11 mouse cellular contexts compared by ENCODE assay signal in genomic region chr11:116418841-116419462, GRCm38 (mm10). TPM values are rescaled to one million over a fixed set of nuclear protein-coding genes. Genes with fewer than 3 reads are reported as not detected.
DNase-seq lines count a peak whose midpoint lies in the region; ATAC-seq lines count a peak whose summit lies in the region.
"Had no signal": no experiment of that assay in that cellular context is flagged by ENCODE, and none has a peak within 500 bp of the region (broad histone marks: within the 10 kb centered on the region; RNA-seq: fewer than 3 reads in every experiment).

No protein-coding gene starts in this region.

- H3K9me3 ChIP-seq in heart, embryonic 10.5 days = no peaks in the 10 kb centered on the region
- H3K9me3 ChIP-seq in lung, embryonic 16.5 days (ENCODE audit: control insufficient read depth, low read length) = no peaks in the 10 kb centered on the region
- H3K9me3 ChIP-seq in limb, embryonic 12.5 days = no peaks in the 10 kb centered on the region
- H3K9me3 ChIP-seq: hindbrain, embryonic 15.5 days had no signal

- H3K36me3 ChIP-seq in heart, embryonic 10.5 days = no peaks in the 10 kb centered on the region
- H3K36me3 ChIP-seq in lung, embryonic 16.5 days (ENCODE audit: control insufficient read depth, insufficient read depth, low read length) = no peaks in the 10 kb centered on the region
- no peaks in the 10 kb centered on the region for H3K36me3 ChIP-seq in limb, embryonic 12.5 days
- H3K36me3 ChIP-seq: hindbrain, embryonic 15.5 days had no signal

- H3K9ac ChIP-seq in lung, embryonic 16.5 days (ENCODE audit: low read length) = no peak overlapping the region
- no peak overlapping the region for H3K9ac ChIP-seq in limb, embryonic 12.5 days (replicated peaks)
- H3K9ac ChIP-seq: hindbrain, embryonic 15.5 days had no signal

- no peak overlapping the region for H3K4me3 ChIP-seq in heart, embryonic 10.5 days
- no peak overlapping the region for H3K4me3 ChIP-seq in lung, embryonic 16.5 days (ENCODE audit: low read length)
- no peak overlapping the region for H3K4me3 ChIP-seq in limb, embryonic 12.5 days (replicated peaks)
- H3K4me3 ChIP-seq: hindbrain, embryonic 15.5 days had no signal

- H3K27ac ChIP-seq in heart, embryonic 10.5 days = peak overlapping the region; percentile 70; the same call in 1 of the 2 replicates
- H3K27ac ChIP-seq in lung, embryonic 16.5 days (ENCODE audit: low read length) = peak overlapping the region; percentile 64
- H3K27ac ChIP-seq in limb, embryonic 12.5 days = peak overlapping the region; percentile 87
- H3K27ac ChIP-seq: hindbrain, embryonic 15.5 days had no signal

- H3K4me2 ChIP-seq in lung, embryonic 16.5 days (ENCODE audit: low read depth, low read length) = no peak overlapping the region
- no peak overlapping the region for H3K4me2 ChIP-seq in limb, embryonic 12.5 days
- H3K4me2 ChIP-seq: hindbrain, embryonic 15.5 days had no signal

- WGBS in heart, embryonic 10.5 days = 81% methylated on average over 6 of the region's 6 CpGs
- WGBS in lung, embryonic 16.5 days = 47% methylated on average over 6 of the region's 6 CpGs
- WGBS in limb, embryonic 12.5 days = 78% methylated on average over 6 of the region's 6 CpGs

- DNase-seq in heart, embryonic 10.5 days (ENCODE audit: low spot score) = no peak
- DNase-seq in heart, adult 9 months (ENCODE audit: low spot score in 2 of 2) = no peak
- DNase-seq in lung, postnatal 36 days = no peak
- DNase-seq in T-cell, adult 2 months (ENCODE audit: low spot score) = peak; percentile 43
- DNase-seq in urinary bladder, postnatal 36 days (ENCODE audit: low spot score in 2 of 2) = no peak
- no peak for DNase-seq in cerebellum, adult 11-12 months
- DNase-seq: retina, postnatal 1 day had no signal

- peaks cover 24% of the 10 kb centered on the region for H3K4me1 ChIP-seq in heart, embryonic 10.5 days
- peaks cover 11% of the 10 kb centered on the region for H3K4me1 ChIP-seq in lung, embryonic 16.5 days (replicated peaks; ENCODE audit: control insufficient read depth, insufficient read depth, low read length)
- peaks cover 21% of the 10 kb centered on the region for H3K4me1 ChIP-seq in limb, embryonic 12.5 days (replicated peaks)
- H3K4me1 ChIP-seq: hindbrain, embryonic 15.5 days had no signal

- 0 out of 2 replicates have a peak, but pooled peaks cover under 1% of the 10 kb centered on the region for H3K27me3 ChIP-seq in heart, embryonic 10.5 days (ENCODE audit: insufficient read depth, poor library complexity, severe bottlenecking)
- H3K27me3 ChIP-seq in lung, embryonic 16.5 days (ENCODE audit: control insufficient read depth, insufficient read depth, low read depth, low read length) = no peaks in the 10 kb centered on the region
- no peaks in the 10 kb centered on the region for H3K27me3 ChIP-seq in limb, embryonic 12.5 days
- H3K27me3 ChIP-seq: hindbrain, embryonic 15.5 days had no signal

- peak; percentile 46 for ATAC-seq in lung, embryonic 16.5 days (ENCODE audit: low read depth)
- ATAC-seq in limb, embryonic 12.5 days (ENCODE audit: insufficient number of reproducible peaks, insufficient read depth, low FRiP score, low TSS enrichment, low read depth) = no peak
- ATAC-seq: midbrain, embryonic 16.5 days had no signal

RNA-seq across cellular contexts. Expression of gene Rnf157, which starts 6.1 kb away (rescaled TPM):
- polyA plus RNA-seq in heart, embryonic 10.5 days (2016; fragmentation: Nextera tagmentation; extraction: Ambion mirVana) = 7.3 and 8.5 TPM in 2 replicates
- polyA plus RNA-seq in lung, embryonic 16.5 days (2015; fragmentation: Nextera tagmentation; extraction: Ambion mirVana) = 3.5 and 4.0 TPM in 2 replicates
- polyA plus RNA-seq in limb, embryonic 12.5 days (2016; fragmentation: Nextera tagmentation; extraction: Ambion mirVana) = 25.2 and 26.7 TPM in 2 replicates

RNA-seq across cellular contexts. Expression of gene Ubald2, which starts 14.9 kb away (rescaled TPM):
- polyA plus RNA-seq in heart, embryonic 10.5 days (2016; fragmentation: Nextera tagmentation; extraction: Ambion mirVana) = 36.1 and 40.5 TPM in 2 replicates
- polyA plus RNA-seq in lung, embryonic 16.5 days (2015; fragmentation: Nextera tagmentation; extraction: Ambion mirVana) = 41.3 and 43.2 TPM in 2 replicates
- polyA plus RNA-seq in limb, embryonic 12.5 days (2016; fragmentation: Nextera tagmentation; extraction: Ambion mirVana) = 36.6 and 48.4 TPM in 2 replicates

RNA-seq across cellular contexts. Expression of gene Qrich2, which starts 47.1 kb away (rescaled TPM):
- 0.30 TPM in 1 of 2 replicates, not detected in the other for polyA plus RNA-seq in heart, embryonic 10.5 days (2016; fragmentation: Nextera tagmentation; extraction: Ambion mirVana)
- 0.26 TPM in 1 of 2 replicates, not detected in the other for polyA plus RNA-seq in lung, embryonic 16.5 days (2015; fragmentation: Nextera tagmentation; extraction: Ambion mirVana)
- 0.35 TPM in 2 replicates for polyA plus RNA-seq in limb, embryonic 12.5 days (2016; fragmentation: Nextera tagmentation; extraction: Ambion mirVana)
